Mouse (Mus musculus) bone marrow macrophage, adult 2 months (primary cell): ENCODE measurements around the gene Gm5105.

ENCODE experiments used
- CTCF ChIP-seq: IDR thresholded peaks from 2 replicates; pipeline ENCODE4 v1.5.1; 2012; ENCODE audit warnings: low read depth, mild to moderate bottlenecking, low read length, moderate library complexity
- POLR2A ChIP-seq: IDR thresholded peaks from 2 replicates; pipeline ENCODE4 v1.6.1; 2012; ENCODE audit warnings: mild to moderate bottlenecking, low read depth, low read length, borderline replicate concordance

DNA sequence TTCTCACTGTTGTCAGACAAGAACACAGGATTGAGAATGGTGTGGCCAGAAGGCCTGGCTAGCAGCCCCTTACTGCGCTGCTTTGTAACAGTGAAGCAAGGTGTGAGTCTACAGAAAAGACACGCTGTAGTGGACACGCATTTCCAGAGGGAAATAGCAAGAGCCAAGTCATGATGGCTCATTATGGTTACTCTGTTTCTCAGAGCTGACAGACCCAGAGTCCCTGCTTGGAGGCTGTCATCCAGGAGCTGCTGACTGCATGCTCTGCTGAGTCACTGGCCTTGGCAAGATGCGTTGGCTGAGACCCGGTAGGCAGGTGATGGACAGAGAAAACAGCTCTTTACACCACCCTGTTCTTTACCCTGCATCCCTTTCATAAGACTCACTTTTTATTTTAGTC, 37.8 kb downstream of the Gm5105 start:
- TF ChIP-seq CTCF (no peak), POLR2A (no peak)
